Mouse (Mus musculus) regulatory T cell (primary cell): ENCODE results near the gene Rep15.

ENCODE experiments used
- in situ Hi-C: fragments of 300-600 bp; cut with MboI, MseI; formaldehyde crosslinking; loops from one replicate; pipeline ENCODE4 v1.15.1; 2025; ENCODE audit warnings: high pct_unique_total_duplicates

The Rep15 gene

DNA sequence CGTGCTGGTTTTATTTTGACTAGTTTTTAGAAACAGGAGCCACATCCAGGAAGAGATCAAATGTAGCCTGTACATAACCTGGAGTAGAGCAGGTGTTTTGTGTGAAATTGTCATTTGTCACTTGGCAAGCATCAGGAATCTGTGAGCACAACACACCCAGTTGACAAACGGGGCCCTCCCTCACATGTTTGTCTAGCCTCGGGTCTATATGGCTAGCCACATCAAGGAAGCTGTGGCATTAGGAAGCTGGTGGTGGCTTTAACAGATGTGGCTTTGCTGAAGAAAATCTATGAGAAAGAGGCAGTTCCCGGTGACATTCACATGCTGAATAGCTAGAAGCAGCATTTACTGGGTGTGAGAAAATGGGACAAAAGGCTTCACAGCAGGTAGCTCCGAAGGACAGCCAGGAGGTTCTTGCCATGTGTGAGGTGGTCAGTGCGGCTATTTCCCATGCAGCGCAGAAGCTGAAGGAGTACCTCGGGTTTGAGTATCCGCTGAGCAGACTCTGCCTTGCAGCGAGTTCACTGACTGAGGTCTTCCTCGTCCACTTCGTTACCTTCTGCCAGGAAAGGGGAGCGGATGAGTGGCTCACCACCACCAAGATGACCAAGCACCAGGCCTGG lies at the start of gene Rep15:
Rep15 (plus strand) TSS at position 282 of the 623 bp plus-strand sequence.
- in situ Hi-C loops, result no loop called here

GRCm38 (mm10) chr6:146984569-146984968 lies 47.8 kb upstream of the Rep15 start:
- in situ Hi-C loops, result no loop called here

DNA sequence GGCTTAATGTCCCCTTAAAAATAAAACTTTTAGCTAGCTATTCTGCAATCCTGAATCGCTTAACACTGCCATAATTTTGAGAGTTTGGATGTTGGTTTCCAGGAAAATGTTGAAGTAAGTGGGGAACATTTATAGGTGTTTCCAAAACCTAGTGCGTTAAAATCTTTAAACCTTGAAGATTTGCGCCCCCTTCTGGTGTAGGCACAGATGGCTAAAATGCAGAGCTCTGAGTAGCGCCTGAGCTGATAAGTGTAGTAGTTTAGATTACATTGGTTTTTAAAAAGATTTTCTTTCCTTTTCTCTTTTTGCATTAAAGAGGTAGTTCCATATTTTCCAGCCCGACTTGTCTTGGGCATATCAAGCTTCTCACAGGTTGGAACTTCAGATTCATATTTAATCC lies 38.1 kb upstream of the Rep15 start:
- in situ Hi-C loops, result loop anchor here (5.0 kb wide), 1 partner anchor 167 kb away; no protein-coding TSS in a partner anchor

- in situ Hi-C loops, result no loop called here
Measured at GRCm38 (mm10) chr6:146995391-146995790, 37.0 kb upstream of the Rep15 start.

DNA sequence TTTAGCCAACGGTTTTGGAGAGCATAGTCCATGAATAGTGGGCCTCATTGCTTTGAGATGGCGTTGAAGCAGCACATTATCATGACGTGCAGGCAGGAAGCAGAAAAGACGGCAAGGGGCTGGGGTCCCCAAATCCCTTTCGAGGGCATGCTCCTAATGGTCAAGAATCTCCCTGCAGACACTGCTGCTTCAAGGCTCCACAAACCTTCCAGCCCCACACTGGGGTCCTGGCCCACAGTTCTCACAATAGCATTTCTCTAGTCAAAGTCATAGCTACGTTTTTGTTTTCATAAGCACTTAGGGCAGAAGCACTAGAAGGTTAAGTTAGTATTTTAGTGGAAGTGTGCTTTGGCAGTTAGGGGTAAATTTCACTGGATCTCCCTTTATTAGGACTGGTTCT lies 36.5 kb upstream of the Rep15 start:
- in situ Hi-C loops, result no loop called here

GRCm38 (mm10) chr6:146997006-146997405 lies 35.4 kb upstream of the Rep15 start:
- in situ Hi-C loops, result no loop called here

DNA sequence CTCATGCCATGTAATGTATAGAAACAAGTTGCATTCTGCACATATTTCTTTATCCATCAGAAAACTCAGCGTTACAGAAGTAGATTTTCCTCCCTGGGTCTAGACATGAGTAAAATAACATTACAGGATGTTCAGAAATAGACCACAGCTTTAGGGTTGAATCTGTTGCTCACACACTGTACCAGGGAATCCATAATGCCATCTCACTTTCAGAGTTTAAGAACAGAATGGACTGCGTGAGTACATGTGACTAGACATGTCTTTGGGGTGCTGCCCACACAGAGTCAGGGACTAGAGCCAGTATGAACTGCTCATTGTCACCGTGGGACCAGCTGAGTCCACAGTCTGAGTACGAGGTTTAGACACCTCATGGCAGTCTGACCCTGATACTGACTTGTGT lies 33.7 kb upstream of the Rep15 start:
- in situ Hi-C loops, result no loop called here

DNA sequence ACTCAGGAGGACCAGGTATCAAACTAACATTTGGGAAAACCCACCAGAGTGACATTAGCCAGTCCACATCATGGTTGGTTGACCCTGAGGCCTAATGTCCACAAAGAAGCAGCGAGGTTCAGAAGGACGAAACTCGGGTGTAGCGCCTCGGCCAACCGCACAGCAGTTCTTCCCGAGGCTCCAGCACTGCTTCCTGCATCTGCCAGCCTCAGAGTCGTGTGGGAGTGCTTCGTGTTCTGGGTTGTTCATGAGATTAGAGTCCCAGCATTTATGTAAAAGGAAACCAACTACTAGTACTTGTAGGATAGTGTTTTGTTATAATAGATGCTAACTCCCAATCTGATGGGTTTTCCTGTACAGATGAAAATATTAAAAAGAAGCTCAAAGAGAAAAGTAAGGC lies 33.1 kb upstream of the Rep15 start:
- in situ Hi-C loops, result no loop called here

GRCm38 (mm10) chr6:146999755-147000154 lies 32.6 kb upstream of the Rep15 start:
- in situ Hi-C loops, result no loop called here

DNA sequence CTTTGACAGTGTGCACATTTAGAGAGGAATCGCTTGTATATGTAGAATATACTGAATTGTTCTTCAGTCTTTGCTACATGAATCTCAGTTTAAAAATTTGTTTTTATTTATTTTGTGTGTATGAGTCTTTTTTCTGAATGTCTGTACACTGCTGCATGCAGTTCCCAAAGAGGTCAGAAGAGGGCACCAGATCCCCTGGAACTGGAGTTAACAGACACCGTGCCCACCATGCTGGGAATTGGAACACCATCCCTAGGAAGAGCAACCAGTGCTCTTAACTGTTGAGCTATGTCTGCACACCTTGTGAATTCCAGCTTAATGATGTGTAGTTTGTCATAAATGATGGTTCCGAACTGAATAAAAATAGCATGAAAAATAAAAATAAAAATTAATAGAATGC lies 24.2 kb upstream of the Rep15 start:
- in situ Hi-C loops, result no loop called here

- in situ Hi-C loops, result loop anchor here (10.0 kb wide), 1 partner anchor 234 kb away; no protein-coding TSS in a partner anchor
Measured at GRCm38 (mm10) chr6:147010358-147010757, 22.0 kb upstream of the Rep15 start.

DNA sequence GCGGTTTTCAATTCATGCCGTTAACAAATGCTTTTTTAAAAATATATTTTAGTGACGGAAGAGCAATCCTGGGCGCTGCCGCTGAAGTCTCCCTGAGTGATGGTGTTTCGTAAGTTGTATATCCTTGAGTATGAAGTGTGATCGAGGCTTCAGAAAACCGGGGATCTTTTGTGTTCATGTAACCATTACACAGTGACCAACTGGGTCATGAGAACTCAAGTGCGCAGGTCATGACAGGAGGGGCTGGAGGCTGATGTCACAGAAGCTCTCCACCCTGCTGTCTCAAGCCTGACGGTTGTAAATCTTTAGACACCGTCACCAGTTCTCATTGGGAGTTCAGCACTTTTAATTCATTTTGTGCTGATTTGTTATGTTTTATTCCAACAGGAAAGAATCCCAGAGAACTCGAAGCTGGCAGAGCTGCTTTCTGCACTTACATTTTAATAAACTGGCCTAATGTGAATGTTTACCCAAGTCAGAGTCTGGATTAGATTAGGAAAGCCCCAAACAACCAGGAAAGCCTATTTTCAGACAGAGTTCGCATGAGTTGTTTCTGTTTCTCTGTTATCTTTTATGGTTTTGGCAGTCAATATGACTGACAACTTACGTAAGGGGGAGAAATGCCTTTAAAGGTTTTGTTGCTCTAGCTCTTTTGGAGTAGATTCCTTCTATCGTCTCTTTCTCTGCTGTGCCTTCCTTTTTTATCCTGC lies 21.4 kb upstream of the Rep15 start:
- in situ Hi-C loops, result loop anchor here (10.0 kb wide), 1 partner anchor 234 kb away; no protein-coding TSS in a partner anchor

- in situ Hi-C loops, result loop anchor here (10.0 kb wide), 1 partner anchor 233 kb away; no protein-coding TSS in a partner anchor
Measured at GRCm38 (mm10) chr6:147011555-147011954, 20.8 kb upstream of the Rep15 start.

DNA sequence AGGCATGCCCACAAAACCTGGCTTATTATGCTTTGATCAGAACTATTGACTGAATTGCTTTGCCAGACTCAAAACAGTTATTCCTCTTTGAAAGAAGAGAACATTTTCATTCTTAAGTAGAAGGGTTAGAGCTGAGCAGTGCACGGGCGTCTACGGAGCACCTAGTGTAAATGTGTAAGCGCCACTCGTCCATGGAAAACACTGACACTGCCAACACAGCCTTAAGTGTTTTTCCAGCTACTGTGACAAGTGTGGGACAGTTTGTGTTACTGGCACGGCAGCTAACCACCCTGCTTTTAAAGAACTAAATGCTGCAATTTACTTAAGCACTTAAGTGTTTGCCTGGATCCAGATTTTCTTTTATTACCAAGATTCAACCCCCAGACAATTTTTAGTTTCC lies 20.4 kb upstream of the Rep15 start:
- in situ Hi-C loops, result loop anchor here (10.0 kb wide), 1 partner anchor 233 kb away; no protein-coding TSS in a partner anchor

DNA sequence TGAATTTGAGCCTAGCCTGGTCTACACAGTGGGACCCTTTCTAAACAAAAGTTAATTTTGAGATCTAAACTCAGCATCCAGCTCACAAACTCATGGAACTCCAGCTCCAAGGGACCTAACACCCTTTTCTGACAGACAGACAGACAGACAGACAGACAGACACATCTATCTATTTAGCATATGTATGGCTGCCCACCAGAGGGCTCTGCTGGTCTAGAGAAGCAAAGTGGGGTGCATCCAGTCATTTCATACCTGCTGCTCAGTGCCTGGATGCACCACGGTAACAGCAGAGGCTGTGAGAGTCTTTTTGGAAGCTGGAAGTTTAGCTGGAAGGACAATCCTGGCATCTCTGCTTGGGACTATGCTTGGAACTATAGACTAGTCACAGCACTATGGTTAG lies 18.8 kb upstream of the Rep15 start:
- in situ Hi-C loops, result loop anchor here (10.0 kb wide), 1 partner anchor 231 kb away; no protein-coding TSS in a partner anchor

DNA sequence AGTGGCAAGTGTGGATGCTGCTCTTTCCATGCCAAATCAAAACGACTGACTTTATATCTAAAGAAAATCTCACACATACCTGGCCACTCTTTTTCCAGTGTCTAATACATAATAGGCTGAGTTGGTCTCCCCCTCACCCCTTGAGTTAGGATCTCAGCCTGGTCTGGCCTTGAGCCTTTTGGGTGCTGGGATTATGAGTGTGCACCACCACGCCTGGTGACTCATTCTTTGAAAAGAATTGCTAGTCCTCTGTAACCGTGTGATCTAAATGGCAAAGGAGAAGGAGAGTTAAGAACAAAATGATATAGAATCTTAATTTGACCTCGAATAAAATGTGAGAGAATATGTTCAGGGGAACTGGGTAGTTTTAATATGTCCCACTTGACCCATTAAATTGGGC lies 14.5 kb upstream of the Rep15 start:
- in situ Hi-C loops, result loop anchor here (10.0 kb wide), 1 partner anchor 227 kb away; no protein-coding TSS in a partner anchor

- in situ Hi-C loops, result loop anchor here (10.0 kb wide), 1 partner anchor 226 kb away; no protein-coding TSS in a partner anchor
Measured at GRCm38 (mm10) chr6:147018364-147018763, 14.0 kb upstream of the Rep15 start.

DNA sequence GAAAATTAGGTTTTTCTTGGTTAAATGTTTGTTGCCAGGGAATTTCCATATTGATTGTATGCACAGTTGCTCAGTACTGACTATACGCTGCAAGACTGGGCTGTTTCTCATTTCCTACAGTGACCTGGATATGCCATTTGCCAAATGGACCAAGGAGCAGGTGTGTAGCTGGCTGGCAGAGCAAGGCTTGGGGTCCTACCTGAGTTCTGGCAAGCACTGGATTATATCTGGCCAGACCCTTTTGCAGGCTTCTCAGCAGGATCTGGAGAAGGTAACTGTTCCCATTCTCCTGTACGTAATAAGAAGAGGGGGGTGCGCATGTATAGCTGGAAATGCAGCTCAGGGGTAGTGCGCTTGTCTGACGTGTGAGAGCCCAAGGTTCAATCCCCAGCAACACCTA lies 11.2 kb upstream of the Rep15 start:
- in situ Hi-C loops, result no loop called here

- in situ Hi-C loops, result no loop called here
Measured at GRCm38 (mm10) chr6:147022375-147023132, 9.8 kb upstream of the Rep15 start.

DNA sequence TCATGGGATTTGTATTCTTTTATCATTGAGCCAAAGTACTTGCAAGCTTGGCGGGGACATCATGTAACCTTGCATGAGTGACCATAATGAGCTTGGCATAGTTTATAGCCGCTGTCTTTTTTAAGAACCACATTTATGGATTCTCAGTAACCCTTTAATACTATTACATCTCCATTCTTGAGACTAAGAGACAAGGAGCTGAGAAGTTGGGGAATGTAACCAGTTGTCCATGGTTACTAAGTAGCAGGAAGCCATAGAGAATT lies 9.3 kb upstream of the Rep15 start:
- in situ Hi-C loops, result no loop called here

DNA sequence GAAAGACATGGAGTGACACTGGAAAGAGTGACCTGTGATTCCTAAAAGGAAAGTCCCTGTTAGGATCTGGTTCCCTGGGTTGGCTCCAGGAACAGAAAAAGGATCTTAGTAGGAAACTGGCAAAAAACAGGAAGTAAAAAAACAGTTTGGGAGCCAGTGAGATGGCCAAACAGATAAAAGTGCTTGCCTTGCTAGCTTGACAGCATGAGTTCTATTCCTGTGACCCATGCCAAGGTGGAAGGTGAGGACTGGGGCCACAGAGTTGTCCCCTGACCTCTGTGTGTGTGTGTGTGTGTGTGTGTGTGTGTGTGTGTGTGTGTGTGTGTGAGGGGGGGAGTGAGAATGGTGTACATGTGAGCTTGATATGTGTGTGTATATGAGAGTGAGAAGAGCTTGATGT lies 8.8 kb upstream of the Rep15 start:
- in situ Hi-C loops, result no loop called here

DNA sequence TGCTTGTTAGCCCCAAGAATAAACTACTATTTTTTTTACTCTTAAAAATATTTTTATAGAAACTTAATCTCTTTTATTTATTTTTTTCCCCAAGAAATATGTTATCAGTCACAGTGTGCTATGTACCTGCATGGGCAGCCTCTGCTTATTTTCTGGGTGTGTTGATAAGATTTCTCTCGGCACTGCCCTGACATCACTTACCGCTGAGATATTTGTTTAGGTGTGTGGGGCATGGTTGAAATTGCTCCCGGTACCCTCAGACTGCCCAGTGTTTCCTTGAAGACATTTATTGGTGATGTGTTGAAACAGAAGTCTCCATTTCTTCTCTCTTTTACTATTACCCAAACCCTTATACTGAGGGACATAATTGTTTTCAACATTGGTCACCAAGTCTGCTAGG lies 7.6 kb upstream of the Rep15 start:
- in situ Hi-C loops, result no loop called here

DNA sequence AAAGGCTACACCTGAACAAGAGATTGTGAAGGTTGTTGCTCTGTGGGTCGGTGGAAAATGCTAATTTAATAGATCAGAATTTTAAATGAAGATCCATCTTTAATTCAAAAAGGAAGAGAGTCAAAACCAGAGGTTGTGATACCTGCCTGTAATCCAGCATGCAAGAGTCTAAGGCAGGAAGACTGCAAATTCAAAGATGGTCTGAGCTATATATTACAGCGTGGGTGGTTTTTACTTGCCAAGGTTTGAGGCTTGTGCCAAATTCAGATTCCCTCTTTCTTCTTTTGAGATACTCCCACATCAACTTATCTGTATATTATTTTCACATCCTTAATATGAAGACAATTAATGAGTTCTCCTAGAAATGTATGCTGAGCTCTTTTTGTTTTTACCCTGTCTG lies 4.0 kb upstream of the Rep15 start:
- in situ Hi-C loops, result no loop called here
